Comparison of ENCODE assay signal across 10 mouse cellular contexts in genomic region chr11:67675562-67676540, GRCm38 (mm10). TPM values are rescaled to one million over a fixed set of nuclear protein-coding genes. Genes with fewer than 3 reads are reported as not detected.
DNase-seq lines count a peak whose midpoint lies in the region; ATAC-seq lines count a peak whose summit lies in the region.
"Had no signal": no experiment of that assay in that cellular context is flagged by ENCODE, and none has a peak within 500 bp of the region (broad histone marks: within the 10 kb centered on the region; RNA-seq: fewer than 3 reads in every experiment).

No protein-coding gene starts in this region.

- no peaks in the 10 kb centered on the region for H3K36me3 ChIP-seq in stomach, embryonic 16.5 days (ENCODE audit: control insufficient read depth, insufficient read depth, low read length)
- H3K36me3 ChIP-seq: G1E; liver, embryonic 15.5 days had no signal

- no peak overlapping the region for H3K9ac ChIP-seq in stomach, embryonic 16.5 days (ENCODE audit: low read length)
- H3K9ac ChIP-seq: liver, embryonic 15.5 days had no signal

- no peak overlapping the region for H3K4me2 ChIP-seq in stomach, embryonic 16.5 days (ENCODE audit: low read depth, low read length)
- H3K4me2 ChIP-seq: liver, embryonic 15.5 days had no signal

- H3K9me3 ChIP-seq in stomach, embryonic 16.5 days (replicated peaks; ENCODE audit: control insufficient read depth, low read length), result no peaks in the 10 kb centered on the region
- H3K9me3 ChIP-seq: liver, embryonic 15.5 days had no signal

- 62% methylated on average over 12 of the region's 12 CpGs for WGBS in stomach, embryonic 16.5 days

- H3K27ac ChIP-seq in stomach, embryonic 16.5 days (ENCODE audit: low read length), result no peak overlapping the region
- H3K27ac ChIP-seq: liver, embryonic 15.5 days had no signal

- DNase-seq in gastrocnemius, adult 18-20 months (ENCODE audit: low spot score), result peak; percentile 65
- no peak for DNase-seq in gastrocnemius, postnatal 14 days
- peak; percentile 26 for DNase-seq in CD4-positive helper T cell, adult 2 months (ENCODE audit: low read depth, low spot score)
- DNase-seq in cerebellum, adult 18-20 months, result peak; percentile 75 to 77
- peak; percentile 77 for DNase-seq in forelimb bud, embryonic 11.5 days (ENCODE audit: low read depth, low spot score)
- DNase-seq in kidney, postnatal 36 days, result peak; percentile 56 to 69

- H3K4me1 ChIP-seq in stomach, embryonic 16.5 days (ENCODE audit: control insufficient read depth, insufficient read depth, low read length), result no peaks in the 10 kb centered on the region
- H3K4me1 ChIP-seq: liver, embryonic 15.5 days had no signal

- no peaks in the 10 kb centered on the region for H3K27me3 ChIP-seq in stomach, embryonic 16.5 days (ENCODE audit: control insufficient read depth, insufficient read depth, low read length)
- H3K27me3 ChIP-seq: liver, embryonic 15.5 days had no signal

- ATAC-seq in megakaryocyte, adult 5-6 weeks (ENCODE audit: poor library complexity, severe bottlenecking), result peak; percentile 79
- peak; percentile 69 for ATAC-seq in stomach, embryonic 16.5 days (ENCODE audit: insufficient read depth, low FRiP score)

- no peak overlapping the region for H3K4me3 ChIP-seq in stomach, embryonic 16.5 days (replicated peaks; ENCODE audit: low read length)
- H3K4me3 ChIP-seq: liver, embryonic 15.5 days had no signal

- intact Hi-C loops in gastrocnemius, postnatal 14 days (cut with DNase I; ENCODE audit: low total_unique reads), result loop anchor here (2.0 kb wide), 1 partner anchor 15 kb away; no protein-coding TSS in a partner anchor

RNA-seq across cellular contexts. Expression of gene Rcvrn, which starts 19.3 kb away (rescaled TPM):
- under 1 TPM in 1 of 2 experiments, not detected in 1; 0.21 TPM for total RNA-seq in gastrocnemius, adult 18-20 months (2021)
- total RNA-seq in gastrocnemius, postnatal 14 days (2021), result not detected
- 0.21 TPM in 1 of 2 replicates, not detected in the other for total RNA-seq in megakaryocyte, adult 5-6 weeks (2015)
- total RNA-seq in megakaryocyte, adult 5-6 weeks (2017), result not detected in 2 replicates
- not detected in 2 replicates for polyA plus RNA-seq in stomach, embryonic 16.5 days (2015; fragmentation: Nextera tagmentation; extraction: Ambion mirVana)
- total RNA-seq: G1E had no signal
- polyA plus RNA-seq: G1E; liver, embryonic 15.5 days had no signal
